Mouse (Mus musculus): Measurements from ENCODE around the gene Serpine3. TPM values are rescaled to one million over a fixed set of nuclear protein-coding genes. Genes with fewer than 3 reads are reported as not detected.
"Not testable (repeated sequence)": the region's sequence is repeated elsewhere in the genome, so short reads cannot be mapped to it uniquely, and the experiment has no call there.

The Serpine3 gene
- not detected in 2 replicates for polyA plus RNA-seq (2015; fragmentation: Nextera tagmentation; extraction: Ambion mirVana)

DNA sequence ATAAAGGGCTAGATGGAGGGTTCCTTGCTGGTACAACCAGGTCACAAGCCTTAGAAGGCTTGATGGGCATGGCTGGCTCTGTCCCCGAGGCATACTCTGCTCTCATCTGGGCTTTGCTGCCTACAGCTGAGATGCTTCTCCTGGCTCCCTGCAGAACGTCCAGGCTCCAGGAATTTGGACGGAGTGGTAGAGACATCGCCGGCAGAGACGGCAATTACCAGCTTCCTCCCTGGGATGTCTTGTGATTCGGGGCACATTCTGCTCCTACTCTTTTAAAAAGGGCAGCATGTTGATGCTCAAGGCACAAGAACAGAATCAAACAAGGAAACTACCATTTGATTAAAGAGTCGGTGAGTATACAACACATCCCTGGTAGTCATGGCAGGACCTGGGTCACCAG, at the start of gene Serpine3:
Gene Serpine3, plus strand, starts transcription at position 301 of the 400 bp plus-strand sequence.
- Histone ChIP-seq H3K9ac (no peak within 1 kb of the TSS), H3K4me2 (no peak within 1 kb of the TSS), H3K27ac (replicated peaks) (no peak within 1 kb of the TSS), H3K4me3 (no peak within 1 kb of the TSS), H3K27me3 (replicated peaks) (no peaks in the 10 kb centered on the region), H3K9me3 (no peaks in the 10 kb centered on the region), H3K36me3 (no peaks in the 10 kb centered on the region), H3K4me1 (no peaks in the 10 kb centered on the region)
- ATAC-seq (ENCODE audit: extremely low read depth, insufficient number of reproducible peaks, low FRiP score, low TSS enrichment): no peak
- WGBS: 73% methylated on average over 8 of the region's 8 CpGs

DNA sequence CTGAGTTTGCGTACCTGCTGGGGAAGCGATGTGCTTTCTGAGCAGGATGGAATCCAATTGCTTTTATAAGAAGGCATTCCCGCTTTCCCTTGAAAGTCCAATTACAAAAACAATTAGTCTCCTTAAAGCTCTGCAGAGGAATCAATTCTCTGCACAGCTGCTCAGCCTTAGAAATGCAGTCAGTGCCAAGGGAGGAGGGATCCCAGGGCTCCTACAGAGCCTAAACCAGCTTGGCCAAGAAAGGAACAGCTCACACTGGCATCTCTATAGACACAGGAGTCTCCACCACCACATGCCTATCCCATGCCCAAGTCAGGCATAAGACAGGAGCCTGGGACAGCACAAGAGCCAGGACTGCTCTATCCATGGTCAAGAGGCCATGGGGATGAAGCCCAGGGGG, 41.1 kb upstream of the Serpine3 start:
- Histone ChIP-seq H3K4me3 (no peak overlapping the region), H3K27ac (replicated peaks) (no peak overlapping the region), H3K36me3 (no peaks in the 10 kb centered on the region), H3K27me3 (replicated peaks) (no peaks in the 10 kb centered on the region), H3K4me1 (no peaks in the 10 kb centered on the region), H3K9ac (no peak overlapping the region), H3K9me3 (no peaks in the 10 kb centered on the region), H3K4me2 (no peak overlapping the region)
- no peak for ATAC-seq (ENCODE audit: extremely low read depth, insufficient number of reproducible peaks, low FRiP score, low TSS enrichment)
- WGBS: 69% methylated on average over 3 of the region's 3 CpGs

DNA sequence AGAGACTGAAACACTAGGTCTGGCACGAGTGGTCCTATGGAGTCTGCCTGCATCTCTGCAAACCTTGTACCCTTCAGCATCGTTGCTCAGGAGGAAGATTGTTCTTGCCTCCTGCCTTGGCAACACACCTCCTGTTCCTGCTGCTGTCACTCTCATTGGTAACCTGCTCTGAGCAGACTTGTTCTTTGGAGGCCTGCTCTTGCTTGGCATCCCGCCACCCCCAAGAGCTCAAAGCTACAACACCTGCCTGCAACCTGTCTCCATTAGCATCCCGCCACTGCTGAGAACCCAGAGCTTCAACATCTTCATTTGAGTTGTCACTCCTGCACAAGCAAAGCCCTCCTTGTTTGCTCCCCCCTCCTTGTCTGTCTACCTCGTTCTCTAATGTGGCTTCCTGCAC, 35.5 kb upstream of the Serpine3 start:
- Histone ChIP-seq H3K4me3 (no peak overlapping the region), H3K4me1 (no peaks in the 10 kb centered on the region), H3K36me3 (no peaks in the 10 kb centered on the region), H3K27me3 (replicated peaks) (no peaks in the 10 kb centered on the region), H3K9me3 (no peaks in the 10 kb centered on the region), H3K4me2 (no peak overlapping the region), H3K27ac (replicated peaks) (no peak overlapping the region), H3K9ac (no peak overlapping the region)
- no peak for ATAC-seq (ENCODE audit: extremely low read depth, insufficient number of reproducible peaks, low FRiP score, low TSS enrichment)
- 83% methylated on average over 5 of the region's 5 CpGs for whole genome bisulfite sequencing

DNA sequence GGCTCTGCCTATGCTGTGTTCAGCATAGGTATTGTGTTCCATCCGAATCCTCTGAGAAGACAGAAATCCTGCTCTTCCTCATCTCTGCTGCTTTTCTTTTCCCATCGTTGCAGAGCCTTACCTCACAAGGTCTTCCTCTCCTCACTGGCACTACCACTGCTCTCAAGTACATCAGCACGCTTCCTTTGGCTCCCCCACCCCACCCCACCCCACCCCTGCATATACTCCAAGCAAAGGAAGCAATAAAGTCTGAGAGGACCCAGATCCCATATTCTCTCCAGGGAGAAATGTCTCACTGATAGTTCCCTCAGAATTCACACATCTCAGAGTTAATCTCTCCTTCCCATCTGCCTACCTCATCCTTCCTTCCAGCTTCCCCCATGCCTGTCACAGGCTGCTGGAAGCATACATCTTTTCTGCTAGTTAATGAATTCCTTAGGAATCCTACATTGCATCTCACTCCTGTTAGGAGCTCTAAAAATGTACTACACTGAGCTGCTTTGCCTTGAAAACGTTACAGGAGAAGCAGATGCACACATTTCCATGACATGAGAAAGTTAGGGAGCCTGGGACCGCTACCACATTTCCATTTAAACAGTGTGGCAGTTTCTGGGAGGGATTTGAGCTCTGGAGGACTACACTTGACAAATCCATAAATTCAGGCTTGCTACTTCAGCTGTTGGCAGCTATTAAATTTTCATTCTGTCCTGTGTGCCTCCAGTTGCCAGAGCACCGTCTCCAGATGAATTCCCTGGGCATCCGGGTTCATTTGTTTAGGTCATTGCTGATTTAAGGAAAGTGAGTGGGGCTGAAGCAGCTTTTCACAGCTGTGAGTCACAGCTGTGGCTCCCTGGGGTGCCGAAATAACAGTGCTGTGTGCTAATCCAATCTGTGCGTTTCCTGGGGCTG, 25.8 kb upstream of the Serpine3 start:
- WGBS: 20% methylated on average over 9 of the region's 9 CpGs
- H3K4me2 ChIP-seq: no peak overlapping the region
- no peak overlapping the region for H3K9ac ChIP-seq
- no peak overlapping the region for H3K27ac ChIP-seq (replicated peaks)
- no peaks in the 10 kb centered on the region for H3K4me1 ChIP-seq
- H3K4me3 ChIP-seq: no peak overlapping the region
- no peaks in the 10 kb centered on the region for H3K36me3 ChIP-seq
- no peaks in the 10 kb centered on the region for H3K9me3 ChIP-seq
- ATAC-seq (ENCODE audit: extremely low read depth, insufficient number of reproducible peaks, low FRiP score, low TSS enrichment): no peak
- H3K27me3 ChIP-seq (replicated peaks): no peaks in the 10 kb centered on the region

DNA sequence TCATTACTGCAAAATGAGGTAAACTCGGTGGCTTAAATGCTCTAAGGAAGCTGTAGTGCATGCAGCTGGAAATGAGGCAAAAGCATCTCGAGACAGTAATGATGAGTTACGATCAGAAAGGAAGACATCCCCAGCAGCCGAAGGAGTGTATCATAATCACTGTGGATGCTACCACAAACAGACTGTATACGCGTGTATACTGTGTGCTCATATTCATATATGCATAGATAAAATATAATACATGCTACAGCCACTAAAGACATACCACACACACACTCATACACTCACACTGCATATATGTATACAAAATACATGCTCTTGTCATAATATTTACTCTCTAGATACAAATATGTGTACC, 25.1 kb upstream of the Serpine3 start:
- no peaks in the 10 kb centered on the region for H3K9me3 ChIP-seq
- no peak for ATAC-seq (ENCODE audit: extremely low read depth, insufficient number of reproducible peaks, low FRiP score, low TSS enrichment)

DNA sequence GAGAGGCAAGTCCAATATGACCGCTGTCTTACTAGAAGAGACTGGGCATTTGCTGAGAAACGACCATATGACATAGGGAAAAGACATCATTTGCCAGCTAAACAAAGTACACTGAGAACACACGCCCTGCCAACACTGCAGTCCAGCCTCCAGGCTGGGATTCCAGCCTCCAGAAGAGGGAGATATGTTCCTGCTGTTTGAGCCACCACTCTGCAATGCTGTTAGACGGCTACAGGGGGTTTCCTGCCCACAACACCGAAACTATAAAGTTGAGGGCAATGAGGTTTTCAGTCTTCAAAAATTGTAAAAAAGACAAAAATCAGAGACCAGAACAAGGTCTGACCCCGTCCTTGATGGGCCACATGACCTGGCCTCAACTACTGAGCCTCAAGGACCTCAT, 24.4 kb upstream of the Serpine3 start:
- WGBS: 55% methylated on average over 6 of the region's 6 CpGs
- H3K27ac ChIP-seq (replicated peaks): no peak overlapping the region
- ATAC-seq (ENCODE audit: extremely low read depth, insufficient number of reproducible peaks, low FRiP score, low TSS enrichment): no peak
- no peak overlapping the region for H3K4me3 ChIP-seq
- no peak overlapping the region for H3K9ac ChIP-seq
- no peaks in the 10 kb centered on the region for H3K4me1 ChIP-seq
- H3K4me2 ChIP-seq: no peak overlapping the region
- no peaks in the 10 kb centered on the region for H3K9me3 ChIP-seq
- no peaks in the 10 kb centered on the region for H3K36me3 ChIP-seq
- no peaks in the 10 kb centered on the region for H3K27me3 ChIP-seq (replicated peaks)

More for the DNA sequence above, 25.1 kb upstream of the Serpine3 start:
- Histone ChIP-seq H3K36me3 (no peaks in the 10 kb centered on the region), H3K4me2 (no peak overlapping the region), H3K4me1 (no peaks in the 10 kb centered on the region), H3K9ac (no peak overlapping the region), H3K27me3 (replicated peaks) (no peaks in the 10 kb centered on the region), H3K27ac (replicated peaks) (no peak overlapping the region), H3K4me3 (no peak overlapping the region)
- WGBS: 61% methylated on average over 6 of the region's 6 CpGs

DNA sequence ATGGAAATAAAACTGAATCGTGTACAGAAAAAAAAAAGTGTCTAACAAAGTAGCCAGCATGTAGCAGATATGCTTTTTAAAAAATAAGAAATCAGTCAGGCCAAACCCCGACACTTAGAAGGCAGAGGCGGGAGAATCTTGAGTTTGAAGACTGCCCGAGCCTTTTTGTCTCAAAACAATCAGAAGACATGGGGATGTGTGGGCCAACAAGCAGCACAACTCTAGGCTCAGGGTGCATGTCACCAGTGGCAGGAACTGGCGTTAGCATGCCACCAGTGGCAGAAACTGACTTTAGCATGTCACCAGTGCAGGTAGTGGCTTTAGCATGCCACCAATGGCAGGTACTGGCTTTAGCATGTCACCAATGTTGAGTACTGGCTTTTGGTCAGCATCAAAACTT, 23.9 kb upstream of the Serpine3 start:
- Histone ChIP-seq H3K27me3 (replicated peaks) (no peaks in the 10 kb centered on the region), H3K4me1 (no peaks in the 10 kb centered on the region), H3K4me3 (no peak overlapping the region), H3K4me2 (no peak overlapping the region), H3K27ac (replicated peaks) (no peak overlapping the region), H3K9me3 (no peaks in the 10 kb centered on the region), H3K36me3 (no peaks in the 10 kb centered on the region), H3K9ac (no peak overlapping the region)
- ATAC-seq (ENCODE audit: extremely low read depth, insufficient number of reproducible peaks, low FRiP score, low TSS enrichment): no peak
- 79% methylated on average over 5 of the region's 5 CpGs for WGBS

DNA sequence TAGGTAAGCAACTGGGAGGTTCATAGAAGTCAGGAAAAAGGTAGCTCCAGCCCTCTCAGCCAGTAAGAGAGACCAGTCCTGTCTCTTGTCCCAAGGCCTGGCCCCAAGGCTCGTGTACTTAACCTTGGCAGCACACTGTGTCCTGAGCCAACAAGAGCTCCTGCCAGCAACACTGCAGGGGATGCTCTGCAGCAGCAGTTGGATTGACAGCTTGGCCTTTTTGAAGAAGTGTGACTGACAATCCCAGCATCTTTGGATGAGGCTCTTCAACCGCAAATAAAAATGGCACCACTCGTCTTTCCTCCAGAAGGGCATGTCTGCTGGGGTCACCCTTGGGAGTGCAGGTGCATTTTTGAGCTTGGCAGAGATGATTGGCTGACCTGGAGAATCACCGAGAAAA, 23.1 kb upstream of the Serpine3 start:
- Histone ChIP-seq H3K27ac (replicated peaks) (no peak overlapping the region), H3K9me3 (no peaks in the 10 kb centered on the region), H3K4me2 (no peak overlapping the region), H3K4me3 (no peak overlapping the region), H3K36me3 (no peaks in the 10 kb centered on the region), H3K27me3 (replicated peaks) (no peaks in the 10 kb centered on the region), H3K9ac (no peak overlapping the region), H3K4me1 (no peaks in the 10 kb centered on the region)
- ATAC-seq (ENCODE audit: extremely low read depth, insufficient number of reproducible peaks, low FRiP score, low TSS enrichment): no peak
- 48% methylated on average over 4 of the region's 4 CpGs for WGBS

DNA sequence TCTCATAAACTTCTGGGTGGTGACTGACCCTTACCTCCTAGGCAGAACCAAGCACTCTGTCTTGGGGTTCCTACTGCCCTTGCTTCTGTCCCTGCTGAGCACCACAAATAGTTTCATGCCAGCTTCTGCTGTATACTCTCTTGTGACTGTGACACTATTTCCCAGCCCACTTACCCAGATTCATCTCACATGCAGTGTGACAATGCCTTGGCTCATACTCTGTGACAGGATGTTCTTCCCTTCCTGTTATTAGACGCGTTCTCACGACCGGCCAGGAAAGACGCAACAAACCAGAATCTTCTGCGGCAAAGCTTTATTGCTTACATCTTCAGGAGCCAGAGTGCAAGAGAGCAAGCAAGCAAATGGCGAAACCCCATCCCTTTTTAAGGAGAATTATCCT, 21.1 kb upstream of the Serpine3 start:
- not testable (repeated sequence) for H3K9ac ChIP-seq; H3K36me3 ChIP-seq; H3K4me1 ChIP-seq; H3K27me3 ChIP-seq (replicated peaks); H3K9me3 ChIP-seq; H3K27ac ChIP-seq (replicated peaks); H3K4me2 ChIP-seq; ATAC-seq (ENCODE audit: extremely low read depth, insufficient number of reproducible peaks, low FRiP score, low TSS enrichment); H3K4me3 ChIP-seq
- 73% methylated on average over 6 of the region's 7 CpGs for WGBS

DNA sequence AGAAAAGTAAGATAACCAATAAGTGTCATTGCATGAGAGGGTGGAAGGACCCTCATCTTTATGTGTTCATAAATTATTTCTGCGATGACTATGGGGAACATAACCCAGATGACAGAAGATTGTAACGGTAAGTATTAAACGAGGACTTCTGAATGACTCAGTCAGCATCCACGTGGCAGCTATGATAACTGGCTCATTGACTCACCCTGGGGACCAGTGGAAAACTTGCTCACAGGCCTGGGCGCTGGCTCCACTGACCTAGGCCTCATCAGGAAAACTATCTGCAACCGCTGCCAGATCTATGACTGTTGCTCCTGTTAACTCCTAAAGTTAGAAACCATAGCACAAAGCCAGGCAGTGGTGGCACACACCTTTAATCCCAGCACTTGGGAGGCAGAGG, 15.1 kb upstream of the Serpine3 start:
- 76% methylated on average over 6 of the region's 6 CpGs for WGBS
- H3K27me3 ChIP-seq (replicated peaks): no peaks in the 10 kb centered on the region
- H3K4me1 ChIP-seq: no peaks in the 10 kb centered on the region
- H3K9ac ChIP-seq: no peak overlapping the region
- H3K4me3 ChIP-seq: no peak overlapping the region
- H3K36me3 ChIP-seq: no peaks in the 10 kb centered on the region
- no peaks in the 10 kb centered on the region for H3K9me3 ChIP-seq
- H3K4me2 ChIP-seq: no peak overlapping the region
- no peak for ATAC-seq (ENCODE audit: extremely low read depth, insufficient number of reproducible peaks, low FRiP score, low TSS enrichment)
- H3K27ac ChIP-seq (replicated peaks): no peak overlapping the region

DNA sequence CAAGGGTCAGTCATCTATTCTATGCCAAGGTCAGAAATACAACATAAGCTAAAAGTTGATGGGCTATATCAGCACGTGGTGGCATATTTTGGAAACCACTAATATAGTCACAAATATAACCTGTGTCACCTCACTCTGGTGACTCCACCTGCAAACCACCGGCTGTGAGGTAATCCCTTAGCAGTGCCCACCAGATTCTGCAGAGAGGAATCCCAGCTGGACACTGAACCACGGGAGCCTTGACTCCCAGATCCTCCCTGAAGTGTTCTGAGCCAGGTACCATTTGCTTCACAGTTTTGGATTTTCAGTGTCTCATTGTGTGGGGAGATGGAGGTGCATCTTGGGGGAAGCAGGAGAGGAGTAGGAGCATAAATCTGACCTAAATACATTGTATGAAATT, 13.1 kb upstream of the Serpine3 start:
- H3K4me1 ChIP-seq: no peaks in the 10 kb centered on the region
- H3K9ac ChIP-seq: no peak overlapping the region
- no peaks in the 10 kb centered on the region for H3K36me3 ChIP-seq
- WGBS: 53% methylated on average over 3 of the region's 3 CpGs
- no peak overlapping the region for H3K4me2 ChIP-seq
- no peak overlapping the region for H3K4me3 ChIP-seq
- no peak for ATAC-seq (ENCODE audit: extremely low read depth, insufficient number of reproducible peaks, low FRiP score, low TSS enrichment)
- H3K9me3 ChIP-seq: no peaks in the 10 kb centered on the region
- no peaks in the 10 kb centered on the region for H3K27me3 ChIP-seq (replicated peaks)
- H3K27ac ChIP-seq (replicated peaks): no peak overlapping the region

DNA sequence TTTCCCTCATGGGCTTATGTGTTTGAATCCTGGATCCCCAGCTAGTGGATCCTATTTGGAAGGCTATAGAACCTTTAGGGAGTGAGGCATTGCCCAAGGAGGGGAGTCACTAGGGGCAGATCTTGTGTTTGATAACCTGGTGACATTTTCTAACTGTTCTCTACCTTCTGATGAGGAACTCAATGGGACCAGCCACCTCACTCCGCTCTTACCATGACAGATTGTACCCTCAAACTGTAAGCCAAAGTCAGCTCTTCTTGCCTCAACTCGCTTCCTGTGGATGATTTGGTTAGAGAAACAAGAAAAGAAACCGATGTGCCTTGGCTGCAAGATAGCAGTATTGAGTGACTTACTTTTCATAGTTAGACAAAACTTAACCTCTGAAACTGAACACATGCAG, 11.7 kb upstream of the Serpine3 start:
- no peak for ATAC-seq (ENCODE audit: extremely low read depth, insufficient number of reproducible peaks, low FRiP score, low TSS enrichment)
- no peak overlapping the region for H3K27ac ChIP-seq (replicated peaks)
- H3K36me3 ChIP-seq: no peaks in the 10 kb centered on the region
- H3K4me2 ChIP-seq: no peak overlapping the region
- no peaks in the 10 kb centered on the region for H3K27me3 ChIP-seq (replicated peaks)
- no peak overlapping the region for H3K9ac ChIP-seq
- no peaks in the 10 kb centered on the region for H3K9me3 ChIP-seq
- WGBS: 87% methylated on average over 3 of the region's 3 CpGs
- no peaks in the 10 kb centered on the region for H3K4me1 ChIP-seq
- H3K4me3 ChIP-seq: no peak overlapping the region

Measured in heart, embryonic 13.5 days (tissue).